Mouse (Mus musculus) heart, postnatal 0 days (tissue): ENCODE data around the gene St3gal4. TPM values are rescaled to one million over a fixed set of nuclear protein-coding genes. Genes with fewer than 3 reads are reported as not detected.

ENCODE experiments used
- ATAC-seq: fragments of 200-750 bp; cut with Nextera tagmentation; 2 replicates; pipeline ENCODE4 v1.8.0; 2017; ENCODE audit warnings: low read depth, moderate number of reproducible peaks, moderate library complexity; ENCODE audit not compliant: insufficient read depth
- DNase-seq: peaks from one replicate; pipeline ENCODE4 v3.0.0-alpha.2; 2016; ENCODE audit warnings: low spot score
- H3K27ac ChIP-seq: fragments of 300-500 bp; sonication (generic); 2 replicates; pipeline ENCODE4 v1.5.1; 2014; ENCODE audit warnings: low read depth, mild to moderate bottlenecking
- H3K27me3 ChIP-seq: fragments of 300-500 bp; sonication (generic); 2 replicates; pipeline ENCODE4 v1.6.1; 2014; ENCODE audit warnings: low read length, mixed read lengths; ENCODE audit not compliant: control insufficient read depth, insufficient read depth
- H3K36me3 ChIP-seq: fragments of 300-500 bp; sonication (generic); replicated peaks from 2 replicates; pipeline ENCODE4 v1.6.1; 2014; ENCODE audit warnings: low read length, mixed read lengths; ENCODE audit not compliant: control insufficient read depth, insufficient read depth
- H3K4me1 ChIP-seq: fragments of 300-500 bp; sonication (generic); 2 replicates; pipeline ENCODE4 v1.6.1; 2014; ENCODE audit warnings: antibody characterized with exemption; ENCODE audit not compliant: control insufficient read depth, insufficient read depth
- H3K4me2 ChIP-seq: fragments of 300-500 bp; sonication (generic); 2 replicates; pipeline ENCODE4 v1.6.1; 2014; ENCODE audit warnings: low read depth, mild to moderate bottlenecking, low read length, moderate library complexity
- H3K4me3 ChIP-seq: fragments of 300-500 bp; sonication (generic); 2 replicates; pipeline ENCODE4 v1.5.1; 2014; ENCODE audit warnings: low read depth, low read length
- H3K9ac ChIP-seq: fragments of 300-500 bp; sonication (generic); replicated peaks from 2 replicates; pipeline ENCODE4 v1.6.1; 2014; ENCODE audit warnings: low read depth, low read length, mixed read lengths
- H3K9me3 ChIP-seq: fragments of 300-500 bp; sonication (generic); replicated peaks from 2 replicates; pipeline ENCODE4 v1.6.1; 2016; ENCODE audit warnings: low read length; ENCODE audit not compliant: control insufficient read depth
- CTCF ChIP-seq: IDR thresholded peaks from 2 replicates; pipeline ENCODE4 v1.5.1; 2016; ENCODE audit warnings: antibody characterized with exemption, control low read depth, low read depth
- EP300 ChIP-seq: IDR thresholded peaks from 2 replicates; pipeline ENCODE4 v1.6.1; 2016; ENCODE audit warnings: antibody characterized with exemption, low read depth
- WGBS: fragments of 180-500 bp; shearing (Covaris S2); extraction: QIAGEN DNeasy Blood & Tissue Kit; methylation state at CpG from one replicate; pipeline ENCODE4 v1.1.7; 2014; 5-methylcytosine and 5-hydroxymethylcytosine counted together
- polyA plus RNA-seq: library from polyadenylated mRNA; unstranded; fragments of >200 nt; fragmentation: Nextera tagmentation; extraction: Ambion mirVana; gene quantifications from 2 replicates; pipeline ENCODE4 v1.2.1, GENCODE M21; 2015
- total RNA-seq: library from RNA; depleted of rRNA; stranded (reverse); fragments of >200 nt; gene quantifications from 2 replicates; pipeline ENCODE4 v1.2.3, GENCODE M21; 2014; ENCODE audit warnings: low replicate concordance; rRNA removed

St3gal4 gene
- total and polyA plus RNA-seq, 2 experiments from 2014 or later, result 25.2 to 37.6 TPM

- H3K27me3 ChIP-seq, result peaks cover 5% of the 10 kb centered on the region; the same call in 1 of the 2 replicates
- no peak overlapping the region for H3K27ac ChIP-seq
- H3K4me1 ChIP-seq, result peaks cover 7% of the 10 kb centered on the region
- no peak overlapping the region for H3K9ac ChIP-seq
- no peaks in the 10 kb centered on the region for H3K36me3 ChIP-seq
- H3K9me3 ChIP-seq, result no peaks in the 10 kb centered on the region
- TF ChIP-seq CTCF, result no peak
- TF ChIP-seq EP300, result no peak
- 0 out of 2 replicates have a peak, but pooled peaks have one; percentile 25 for ATAC-seq
- DNase-seq, result no peak
- H3K4me2 ChIP-seq, result peak overlapping the region; percentile 30
- WGBS, result 13% methylated on average over 13 of the region's 13 CpGs
- no peak overlapping the region for H3K4me3 ChIP-seq
Observed at GRCm38 (mm10) chr9:35017563-35017962, 101.5 kb downstream of the St3gal4 start.

GRCm38 (mm10) chr9:35016762-35017161 lies 102.3 kb downstream of the St3gal4 start:
- ATAC-seq (peak; percentile 75), DNase-seq (peak; percentile 74)
- TF ChIP-seq CTCF (peak; percentile 84), EP300 (no peak)
- Histone ChIP-seq H3K36me3 (no peaks in the 10 kb centered on the region), H3K4me1 (peaks cover 7% of the 10 kb centered on the region), H3K9ac (no peak overlapping the region), H3K4me3 (no peak overlapping the region), H3K27me3 (peaks cover 5% of the 10 kb centered on the region; the same call in 1 of the 2 replicates), H3K4me2 (no peak overlapping the region), H3K27ac (no peak overlapping the region), H3K9me3 (no peaks in the 10 kb centered on the region)
- WGBS, result 45% methylated on average over 4 of the region's 4 CpGs

GRCm38 (mm10) chr9:35007697-35008341 lies 111.2 kb downstream of the St3gal4 start:
- Histone ChIP-seq H3K9me3 (no peaks in the 10 kb centered on the region), H3K4me2 (no peak overlapping the region), H3K27me3 (no peaks in the 10 kb centered on the region; the same call in 1 of the 2 replicates), H3K27ac (no peak overlapping the region), H3K36me3 (no peaks in the 10 kb centered on the region), H3K4me1 (no peaks in the 10 kb centered on the region), H3K4me3 (no peak overlapping the region), H3K9ac (no peak overlapping the region)
- DNase-seq, result no peak
- WGBS, result 71% methylated on average over 14 of the region's 14 CpGs
- ATAC-seq, result no peak
- TF ChIP-seq CTCF (no peak), EP300 (no peak)

- TF ChIP-seq EP300 (no peak), CTCF (no peak)
- Histone ChIP-seq H3K4me1 (0 out of 2 replicates have a peak, but pooled peaks cover 2% of the 10 kb centered on the region), H3K36me3 (no peaks in the 10 kb centered on the region), H3K4me2 (no peak overlapping the region), H3K27ac (no peak overlapping the region), H3K9ac (no peak overlapping the region), H3K27me3 (no peaks in the 10 kb centered on the region; the same call in 1 of the 2 replicates), H3K9me3 (no peaks in the 10 kb centered on the region), H3K4me3 (no peak overlapping the region)
- DNase-seq, result no peak
- 58% methylated on average over 4 of the region's 4 CpGs for WGBS
- ATAC-seq, result no peak
Observed at GRCm38 (mm10) chr9:35004113-35004512, 115.0 kb downstream of the St3gal4 start.

GRCm38 (mm10) chr9:34997880-34998865 lies 120.9 kb downstream of the St3gal4 start:
- Histone ChIP-seq H3K27ac (peak overlapping the region; percentile 79), H3K4me3 (no peak overlapping the region), H3K4me1 (peaks cover 42% of the 10 kb centered on the region), H3K27me3 (no peaks in the 10 kb centered on the region), H3K4me2 (no peak overlapping the region), H3K9me3 (no peaks in the 10 kb centered on the region), H3K36me3 (no peaks in the 10 kb centered on the region), H3K9ac (no peak overlapping the region)
- ATAC-seq (peak; percentile 73), DNase-seq (peak; percentile 73)
- 31% methylated on average over 9 of the region's 9 CpGs for WGBS
- no peak for TF ChIP-seq CTCF
- TF ChIP-seq EP300, result 0 out of 2 replicates have a peak, but pooled peaks have one; percentile 30

Other genes starting within 250 kb of the St3gal4 start
- gene Dcps, start 56.8 kb upstream of the St3gal4 start, total RNA-seq, result 36.4 and 54.8 TPM in 2 replicates
- gene Dcps, start 56.8 kb upstream of the St3gal4 start, polyA plus RNA-seq, result 34.9 and 37.9 TPM in 2 replicates
- 39.0 and 77.8 TPM in 2 replicates for gene Srpr, start 80.9 kb upstream of the St3gal4 start, total RNA-seq
- 90.3 and 90.9 TPM in 2 replicates for gene Srpr, start 80.9 kb upstream of the St3gal4 start, polyA plus RNA-seq
- 10.0 and 13.2 TPM in 2 replicates for gene Tirap, start 81.0 kb upstream of the St3gal4 start, total RNA-seq
- gene Tirap, start 81.0 kb upstream of the St3gal4 start, polyA plus RNA-seq, result 5.5 TPM in 2 replicates
- 88.0 and 91.5 TPM in 2 replicates for gene Foxred1, start 91.8 kb upstream of the St3gal4 start, total RNA-seq
- 93.1 and 95.9 TPM in 2 replicates for gene Foxred1, start 91.8 kb upstream of the St3gal4 start, polyA plus RNA-seq
- gene Fam118b, start 148.5 kb upstream of the St3gal4 start, total RNA-seq, result 8.8 and 19.7 TPM in 2 replicates
- gene Fam118b, start 148.5 kb upstream of the St3gal4 start, polyA plus RNA-seq, result 22.6 and 24.8 TPM in 2 replicates
- gene Rpusd4, start 148.6 kb upstream of the St3gal4 start, total RNA-seq, result 5.8 and 12.6 TPM in 2 replicates
- gene Rpusd4, start 148.6 kb upstream of the St3gal4 start, polyA plus RNA-seq, result 14.1 and 17.3 TPM in 2 replicates